In genomic region chr14:33691690-33692089, GRCm38 (mm10) we compare ENCODE assay signal across 10 mouse cellular contexts.
DNase-seq lines count a peak whose midpoint lies in the region; ATAC-seq and TF ChIP-seq lines count a peak whose summit lies in the region.
"Had no signal": no experiment of that assay in that cellular context is flagged by ENCODE, and none has a peak within 500 bp of the region (broad histone marks: within the 10 kb centered on the region; RNA-seq: fewer than 3 reads in every experiment).

No protein-coding gene starts in this region.

- H3K27me3 ChIP-seq in forebrain, embryonic 15.5 days: no peaks in the 10 kb centered on the region
- H3K27me3 ChIP-seq in forebrain, embryonic 10.5 days (ENCODE audit: poor library complexity, severe bottlenecking): no peaks in the 10 kb centered on the region; the same call in 1 of the 2 replicates
- no peaks in the 10 kb centered on the region for H3K27me3 ChIP-seq in heart, adult 2 months (ENCODE audit: control insufficient read depth, insufficient read depth, low read length)
- H3K27me3 ChIP-seq in stomach, embryonic 14.5 days (ENCODE audit: control insufficient read depth, insufficient read depth, low read length): no peaks in the 10 kb centered on the region
- H3K27me3 ChIP-seq: CH12.LX; neural tube, embryonic 12.5 days had no signal

- H3K9ac ChIP-seq in forebrain, embryonic 15.5 days (replicated peaks): no peak overlapping the region
- H3K9ac ChIP-seq in heart, adult 2 months (ENCODE audit: low read depth, low read length): no peak overlapping the region
- H3K9ac ChIP-seq in stomach, embryonic 14.5 days (replicated peaks; ENCODE audit: low read depth, low read length): no peak overlapping the region
- H3K9ac ChIP-seq: neural tube, embryonic 12.5 days had no signal

- no peak for TF ChIP-seq POLR2A in heart, adult 2 months (IDR thresholded peaks at IDR 0.05; ENCODE audit: insufficient read depth, low read depth, low read length)

- H3K4me1 ChIP-seq in forebrain, embryonic 15.5 days: peaks cover 12% of the 10 kb centered on the region
- peaks cover 20% of the 10 kb centered on the region for H3K4me1 ChIP-seq in forebrain, embryonic 10.5 days
- H3K4me1 ChIP-seq in heart, adult 2 months (ENCODE audit: control insufficient read depth, insufficient read depth, low read length): peaks cover 12% of the 10 kb centered on the region
- H3K4me1 ChIP-seq in stomach, embryonic 14.5 days (ENCODE audit: control insufficient read depth, insufficient read depth, low read length): peaks cover 7% of the 10 kb centered on the region

- DNase-seq in forebrain, embryonic 10.5 days (ENCODE audit: extremely low spot score, low spot score): no peak
- DNase-seq in retina, postnatal 1 day: peak; percentile 60
- no peak for DNase-seq in retina, embryonic 14.5 days (ENCODE audit: low spot score)
- DNase-seq in heart, adult 2 months: peak; percentile 61 to 62
- DNase-seq in kidney, postnatal 4 days: peak; percentile 70 to 75
- DNase-seq in embryo, embryonic 9.5 days (ENCODE audit: extremely low spot score): no peak

- H3K36me3 ChIP-seq in forebrain, embryonic 15.5 days: no peaks in the 10 kb centered on the region
- H3K36me3 ChIP-seq in forebrain, embryonic 10.5 days (replicated peaks): no peaks in the 10 kb centered on the region
- no peaks in the 10 kb centered on the region for H3K36me3 ChIP-seq in heart, adult 2 months (ENCODE audit: control insufficient read depth, insufficient read depth, low read length)
- H3K36me3 ChIP-seq in stomach, embryonic 14.5 days (ENCODE audit: control insufficient read depth, insufficient read depth, low read length): no peaks in the 10 kb centered on the region
- H3K36me3 ChIP-seq: neural tube, embryonic 12.5 days had no signal

- intact Hi-C loops in heart, adult 2 months (cut with DNase I): loop anchor here (10.0 kb wide), 1 partner anchor 113 kb away; no protein-coding TSS in a partner anchor

- no peaks in the 10 kb centered on the region for H3K79me2 ChIP-seq in heart, adult 2 months (replicated peaks; ENCODE audit: control insufficient read depth, insufficient read depth, low read length)

- no peak for TF ChIP-seq EP300 in heart, adult 2 months (IDR thresholded peaks at IDR 0.05; ENCODE audit: insufficient read depth, low read depth, low read length)

- 26% methylated on average over 2 of the region's 2 CpGs for WGBS in forebrain, embryonic 15.5 days
- WGBS in forebrain, embryonic 10.5 days: 82% methylated on average over 2 of the region's 2 CpGs
- WGBS in heart, adult 2 months: 5% methylated on average over 2 of the region's 2 CpGs
- WGBS in stomach, embryonic 14.5 days: 33% methylated on average over 2 of the region's 2 CpGs

- H3K4me2 ChIP-seq in forebrain, embryonic 15.5 days (replicated peaks): no peak overlapping the region
- no peak overlapping the region for H3K4me2 ChIP-seq in stomach, embryonic 14.5 days (replicated peaks; ENCODE audit: low read depth, low read length)
- H3K4me2 ChIP-seq: neural tube, embryonic 12.5 days had no signal

- H3K9me3 ChIP-seq in forebrain, embryonic 15.5 days: no peaks in the 10 kb centered on the region
- no peaks in the 10 kb centered on the region for H3K9me3 ChIP-seq in forebrain, embryonic 10.5 days
- H3K9me3 ChIP-seq in stomach, embryonic 14.5 days (ENCODE audit: control insufficient read depth, low read depth, low read length): no peaks in the 10 kb centered on the region
- H3K9me3 ChIP-seq: neural tube, embryonic 12.5 days had no signal

- ATAC-seq in forebrain, embryonic 15.5 days (replicated peaks): peak; percentile 62
- peak; percentile 24; the same call in 1 of the 2 replicates for ATAC-seq in stomach, embryonic 14.5 days (ENCODE audit: insufficient number of reproducible peaks, insufficient read depth, low FRiP score, low read depth)

- no peak overlapping the region for H3K4me3 ChIP-seq in forebrain, embryonic 15.5 days
- no peak overlapping the region for H3K4me3 ChIP-seq in forebrain, embryonic 10.5 days
- no peak overlapping the region for H3K4me3 ChIP-seq in heart, adult 2 months
- no peak overlapping the region for H3K4me3 ChIP-seq in stomach, embryonic 14.5 days (ENCODE audit: low read depth, low read length)
- H3K4me3 ChIP-seq: neural tube, embryonic 12.5 days had no signal

- TF ChIP-seq CTCF in heart, adult 2 months (IDR thresholded peaks at IDR 0.05): peak; percentile 42

- no peak overlapping the region for H3K27ac ChIP-seq in forebrain, embryonic 15.5 days (replicated peaks)
- no peak overlapping the region for H3K27ac ChIP-seq in forebrain, embryonic 10.5 days
- no peak overlapping the region for H3K27ac ChIP-seq in heart, adult 2 months
- no peak overlapping the region for H3K27ac ChIP-seq in stomach, embryonic 14.5 days (ENCODE audit: low read length)
- H3K27ac ChIP-seq: neural tube, embryonic 12.5 days had no signal

Comparison
In these comparisons a context has a peak if more than half of its experiments do, and no peak if none do; other contexts are left out.
1. DNase-seq: peak in retina, postnatal 1 day (single experiment), heart, adult 2 months (2 of 2) and kidney, postnatal 4 days (2 of 2); none in forebrain, embryonic 10.5 days (single experiment), retina, embryonic 14.5 days (single experiment) and embryo, embryonic 9.5 days (single experiment).